Mouse (Mus musculus) neural tube, embryonic 15.5 days (tissue): ENCODE measurements around the gene Gtf2e1. TPM values are rescaled to one million over a fixed set of nuclear protein-coding genes. Genes with fewer than 3 reads are reported as not detected.

Source experiments
- ATAC-seq: fragments of 200-750 bp; cut with Nextera tagmentation; 2 replicates; pipeline ENCODE4 v1.8.0; 2017; ENCODE audit warnings: mild to moderate bottlenecking, moderate TSS enrichment, moderate library complexity; ENCODE audit not compliant: low FRiP score
- H3K27ac ChIP-seq: fragments of 300-500 bp; sonication (generic); replicated peaks from 2 replicates; pipeline ENCODE4 v1.5.1; 2015; ENCODE audit warnings: mild to moderate bottlenecking, inconsistent platforms
- H3K27me3 ChIP-seq: fragments of 300-500 bp; sonication (generic); replicated peaks from 2 replicates; pipeline ENCODE4 v1.6.1; 2015; ENCODE audit warnings: inconsistent platforms
- H3K36me3 ChIP-seq: fragments of 300-500 bp; sonication (generic); 2 replicates; pipeline ENCODE4 v1.6.1; 2015; ENCODE audit warnings: inconsistent platforms
- H3K4me1 ChIP-seq: fragments of 300-500 bp; sonication (generic); 2 replicates; pipeline ENCODE4 v1.6.1; 2015; ENCODE audit warnings: inconsistent platforms
- H3K4me2 ChIP-seq: fragments of 300-500 bp; sonication (generic); 2 replicates; pipeline ENCODE4 v1.6.1; 2015; ENCODE audit warnings: inconsistent platforms, mild to moderate bottlenecking, moderate library complexity
- H3K4me3 ChIP-seq: fragments of 300-500 bp; sonication (generic); replicated peaks from 2 replicates; pipeline ENCODE4 v1.5.1; 2015; ENCODE audit warnings: mild to moderate bottlenecking, inconsistent platforms
- H3K9ac ChIP-seq: fragments of 300-500 bp; sonication (generic); replicated peaks from 2 replicates; pipeline ENCODE4 v1.6.1; 2015; ENCODE audit warnings: mild to moderate bottlenecking, inconsistent platforms
- H3K9me3 ChIP-seq: fragments of 300-500 bp; sonication (generic); replicated peaks from 2 replicates; pipeline ENCODE4 v1.6.1; 2016; ENCODE audit warnings: inconsistent platforms
- WGBS: fragments of 180-500 bp; shearing (Covaris S2); methylation state at CpG from one replicate; pipeline ENCODE4 v1.1.7; 2015; ENCODE audit warnings: mixed read lengths; 5-methylcytosine and 5-hydroxymethylcytosine counted together
- polyA plus RNA-seq: library from polyadenylated mRNA; unstranded; fragments of >200 nt; fragmentation: Nextera tagmentation; extraction: Ambion mirVana; gene quantifications from 2 replicates; pipeline ENCODE4 v1.2.1, GENCODE M21; 2015

Gtf2e1 gene
- polyA plus RNA-seq, 1 experiment from 2014 or later, result 21.8 TPM

GRCm38 (mm10) chr16:37517596-37518211 lies 21.9 kb downstream of the Gtf2e1 start:
- no peaks in the 10 kb centered on the region for H3K9me3 ChIP-seq
- WGBS, result 96% methylated on average over 4 of the region's 4 CpGs
- no peaks in the 10 kb centered on the region for H3K27me3 ChIP-seq
- peaks cover 42% of the 10 kb centered on the region for H3K36me3 ChIP-seq
- H3K9ac ChIP-seq, result no peak overlapping the region
- ATAC-seq, result no peak
- no peaks in the 10 kb centered on the region for H3K4me1 ChIP-seq
- no peak overlapping the region for H3K4me3 ChIP-seq
- H3K27ac ChIP-seq, result no peak overlapping the region
- H3K4me2 ChIP-seq, result no peak overlapping the region

GRCm38 (mm10) chr16:37516376-37516993 lies 23.1 kb downstream of the Gtf2e1 start:
- Histone ChIP-seq H3K4me2 (no peak overlapping the region), H3K4me3 (no peak overlapping the region), H3K27me3 (no peaks in the 10 kb centered on the region), H3K9ac (no peak overlapping the region), H3K9me3 (no peaks in the 10 kb centered on the region), H3K36me3 (peaks cover 34% of the 10 kb centered on the region), H3K27ac (no peak overlapping the region), H3K4me1 (no peaks in the 10 kb centered on the region)
- WGBS, result 92% methylated on average over 6 of the region's 6 CpGs
- no peak for ATAC-seq

GRCm38 (mm10) chr16:37514644-37515043 lies 24.9 kb downstream of the Gtf2e1 start:
- no peak overlapping the region for H3K4me3 ChIP-seq
- H3K4me2 ChIP-seq, result no peak overlapping the region
- WGBS, result 77% methylated on average over 8 of the region's 8 CpGs
- no peak for ATAC-seq
- no peaks in the 10 kb centered on the region for H3K9me3 ChIP-seq
- H3K27me3 ChIP-seq, result no peaks in the 10 kb centered on the region
- H3K36me3 ChIP-seq, result peaks cover 30% of the 10 kb centered on the region
- H3K4me1 ChIP-seq, result no peaks in the 10 kb centered on the region
- no peak overlapping the region for H3K9ac ChIP-seq
- H3K27ac ChIP-seq, result no peak overlapping the region

- H3K9ac ChIP-seq, result no peak overlapping the region
- peaks cover 21% of the 10 kb centered on the region for H3K36me3 ChIP-seq
- H3K4me1 ChIP-seq, result no peaks in the 10 kb centered on the region
- no peaks in the 10 kb centered on the region for H3K27me3 ChIP-seq
- no peak overlapping the region for H3K4me2 ChIP-seq
- H3K27ac ChIP-seq, result no peak overlapping the region
- H3K4me3 ChIP-seq, result no peak overlapping the region
- H3K9me3 ChIP-seq, result no peaks in the 10 kb centered on the region
- WGBS, result 90% methylated on average over 15 of the region's 15 CpGs
- no peak for ATAC-seq
Measured at GRCm38 (mm10) chr16:37511489-37511888, 28.1 kb downstream of the Gtf2e1 start.

- no peak overlapping the region for H3K4me3 ChIP-seq
- H3K36me3 ChIP-seq, result peaks cover 14% of the 10 kb centered on the region
- no peaks in the 10 kb centered on the region for H3K4me1 ChIP-seq
- no peak overlapping the region for H3K4me2 ChIP-seq
- H3K9ac ChIP-seq, result no peak overlapping the region
- 88% methylated on average over 9 of the region's 9 CpGs for WGBS
- H3K27me3 ChIP-seq, result no peaks in the 10 kb centered on the region
- H3K9me3 ChIP-seq, result no peaks in the 10 kb centered on the region
- ATAC-seq, result no peak
- H3K27ac ChIP-seq, result no peak overlapping the region
Measured at GRCm38 (mm10) chr16:37506751-37507150, 32.8 kb downstream of the Gtf2e1 start.

- Histone ChIP-seq H3K27ac (no peak overlapping the region), H3K4me3 (no peak overlapping the region), H3K9ac (no peak overlapping the region), H3K4me2 (no peak overlapping the region), H3K27me3 (no peaks in the 10 kb centered on the region), H3K9me3 (no peaks in the 10 kb centered on the region), H3K36me3 (no peaks in the 10 kb centered on the region), H3K4me1 (no peaks in the 10 kb centered on the region)
- WGBS, result 22% methylated on average over 1 of the region's 1 CpGs
- ATAC-seq, result no peak
Measured at GRCm38 (mm10) chr16:37504517-37504916, 35.1 kb downstream of the Gtf2e1 start.

- Histone ChIP-seq H3K9ac (no peak overlapping the region), H3K4me2 (no peak overlapping the region), H3K27me3 (no peaks in the 10 kb centered on the region), H3K36me3 (no peaks in the 10 kb centered on the region), H3K4me3 (no peak overlapping the region), H3K27ac (no peak overlapping the region), H3K9me3 (no peaks in the 10 kb centered on the region), H3K4me1 (no peaks in the 10 kb centered on the region)
- ATAC-seq, result no peak
- WGBS, result 81% methylated on average over 9 of the region's 9 CpGs
Measured at GRCm38 (mm10) chr16:37498581-37498980, 41.0 kb downstream of the Gtf2e1 start.

GRCm38 (mm10) chr16:37495017-37495416 lies 44.6 kb downstream of the Gtf2e1 start:
- no peak for ATAC-seq
- H3K4me2 ChIP-seq, result no peak overlapping the region
- no peaks in the 10 kb centered on the region for H3K27me3 ChIP-seq
- H3K4me3 ChIP-seq, result no peak overlapping the region
- H3K4me1 ChIP-seq, result no peaks in the 10 kb centered on the region
- no peaks in the 10 kb centered on the region for H3K9me3 ChIP-seq
- no peaks in the 10 kb centered on the region for H3K36me3 ChIP-seq
- no peak overlapping the region for H3K9ac ChIP-seq
- H3K27ac ChIP-seq, result no peak overlapping the region
- WGBS, result 66% methylated on average over 6 of the region's 6 CpGs

GRCm38 (mm10) chr16:37486826-37487612 lies 52.6 kb downstream of the Gtf2e1 start:
- WGBS, result 8% methylated on average over 3 of the region's 3 CpGs
- Histone ChIP-seq H3K27ac (no peak overlapping the region), H3K4me1 (no peaks in the 10 kb centered on the region), H3K4me3 (no peak overlapping the region), H3K36me3 (no peaks in the 10 kb centered on the region), H3K9ac (no peak overlapping the region), H3K4me2 (no peak overlapping the region), H3K9me3 (no peaks in the 10 kb centered on the region), H3K27me3 (no peaks in the 10 kb centered on the region)
- ATAC-seq, result peak; percentile 89

- Histone ChIP-seq H3K9me3 (no peaks in the 10 kb centered on the region), H3K4me1 (peaks cover 7% of the 10 kb centered on the region; the same call in 1 of the 2 replicates), H3K36me3 (no peaks in the 10 kb centered on the region), H3K4me3 (no peak overlapping the region), H3K27me3 (no peaks in the 10 kb centered on the region), H3K4me2 (no peak overlapping the region), H3K27ac (peak overlapping the region; percentile 63; the same call in 1 of the 2 replicates), H3K9ac (no peak overlapping the region)
- WGBS, result 51% methylated on average over 10 of the region's 10 CpGs
- peak; percentile 61 for ATAC-seq
Measured at GRCm38 (mm10) chr16:37478311-37479291, 61.0 kb downstream of the Gtf2e1 start.

- WGBS, result 59% methylated on average over 5 of the region's 5 CpGs
- no peak overlapping the region for H3K4me2 ChIP-seq
- H3K36me3 ChIP-seq, result no peaks in the 10 kb centered on the region
- no peaks in the 10 kb centered on the region for H3K9me3 ChIP-seq
- no peak overlapping the region for H3K27ac ChIP-seq
- no peak for ATAC-seq
- no peak overlapping the region for H3K4me3 ChIP-seq
- H3K27me3 ChIP-seq, result no peaks in the 10 kb centered on the region
- no peak overlapping the region for H3K9ac ChIP-seq
- H3K4me1 ChIP-seq, result no peaks in the 10 kb centered on the region
Measured at GRCm38 (mm10) chr16:37472620-37473312, 66.8 kb downstream of the Gtf2e1 start.
